Mouse (Mus musculus) liver, embryonic 16.5 days (tissue): ENCODE measurements at regions not wholly inside any gene's neighbourhood (a gene's known extent, or its start where the extent isn't known, plus 50 kb on each side); places are given as distances from the start of the nearest gene placed in this dataset.

ENCODE experiments used
- ATAC-seq: fragments of 200-750 bp; cut with Nextera tagmentation; 2 replicates; pipeline ENCODE4 v1.8.0; 2017; ENCODE audit warnings: low read depth, mild to moderate bottlenecking, moderate number of reproducible peaks, moderate library complexity
- H3K27ac ChIP-seq: fragments of 300-500 bp; sonication (generic); 2 replicates; pipeline ENCODE4 v1.5.1; 2014; ENCODE audit warnings: mild to moderate bottlenecking, low read length
- H3K27me3 ChIP-seq: fragments of 300-500 bp; sonication (generic); 2 replicates; pipeline ENCODE4 v1.6.1; 2014; ENCODE audit warnings: low read depth, low read length, mixed read lengths; ENCODE audit not compliant: control insufficient read depth, insufficient read depth
- H3K36me3 ChIP-seq: fragments of 300-500 bp; sonication (generic); 2 replicates; pipeline ENCODE4 v1.6.1; 2014; ENCODE audit warnings: mild to moderate bottlenecking; ENCODE audit not compliant: control insufficient read depth, insufficient read depth
- H3K4me1 ChIP-seq: fragments of 300-500 bp; sonication (generic); 2 replicates; pipeline ENCODE4 v1.6.1; 2014; ENCODE audit warnings: low read depth, low read length, mixed read lengths; ENCODE audit not compliant: control insufficient read depth
- H3K4me2 ChIP-seq: fragments of 300-500 bp; sonication (generic); 2 replicates; pipeline ENCODE4 v1.6.1; 2014; ENCODE audit warnings: low read depth, low read length, mixed read lengths
- H3K4me3 ChIP-seq: fragments of 300-500 bp; sonication (generic); 2 replicates; pipeline ENCODE4 v1.5.1; 2014; ENCODE audit warnings: low read depth, mild to moderate bottlenecking, low read length
- H3K9ac ChIP-seq: fragments of 300-500 bp; sonication (generic); 2 replicates; pipeline ENCODE4 v1.6.1; 2014; ENCODE audit warnings: low read depth, low read length
- H3K9me3 ChIP-seq: fragments of 300-500 bp; sonication (generic); replicated peaks from 2 replicates; pipeline ENCODE4 v1.6.1; 2016; ENCODE audit warnings: low read length; ENCODE audit not compliant: control insufficient read depth
- WGBS: fragments of 180-500 bp; shearing (Covaris S2); extraction: QIAGEN DNeasy Blood & Tissue Kit; methylation state at CpG from one replicate; pipeline ENCODE4 v1.1.7; 2014; ENCODE audit not compliant: insufficient replicate concordance; 5-methylcytosine and 5-hydroxymethylcytosine counted together

DNA sequence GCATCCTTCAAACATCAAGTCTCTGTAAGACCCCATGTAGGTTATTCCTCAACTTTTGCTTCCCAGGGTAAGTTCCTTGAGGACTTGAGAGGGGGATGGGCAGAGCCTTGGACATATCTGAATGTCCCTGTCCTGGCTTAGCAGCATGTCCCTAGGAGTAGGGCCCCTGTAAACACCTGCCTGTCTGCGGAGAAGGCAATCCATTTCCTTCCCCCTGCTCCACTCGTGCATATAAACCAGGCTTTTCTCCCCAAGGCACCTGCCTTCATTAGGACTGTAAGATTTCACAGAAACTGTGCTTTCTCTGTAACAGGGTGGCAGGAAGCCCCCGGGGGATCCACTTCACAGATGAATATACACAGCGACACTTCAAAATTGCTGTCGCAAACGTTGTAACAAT, 393.1 kb downstream of the Plekhb2 start:
- 60% methylated on average over 6 of the region's 6 CpGs for WGBS
- ATAC-seq = no peak
- H3K4me3 ChIP-seq = no peak overlapping the region
- H3K4me1 ChIP-seq = no peaks in the 10 kb centered on the region
- H3K27me3 ChIP-seq = no peaks in the 10 kb centered on the region
- H3K9me3 ChIP-seq = no peaks in the 10 kb centered on the region
- H3K27ac ChIP-seq = no peak overlapping the region
- no peak overlapping the region for H3K4me2 ChIP-seq
- no peaks in the 10 kb centered on the region for H3K36me3 ChIP-seq
- H3K9ac ChIP-seq = no peak overlapping the region

DNA sequence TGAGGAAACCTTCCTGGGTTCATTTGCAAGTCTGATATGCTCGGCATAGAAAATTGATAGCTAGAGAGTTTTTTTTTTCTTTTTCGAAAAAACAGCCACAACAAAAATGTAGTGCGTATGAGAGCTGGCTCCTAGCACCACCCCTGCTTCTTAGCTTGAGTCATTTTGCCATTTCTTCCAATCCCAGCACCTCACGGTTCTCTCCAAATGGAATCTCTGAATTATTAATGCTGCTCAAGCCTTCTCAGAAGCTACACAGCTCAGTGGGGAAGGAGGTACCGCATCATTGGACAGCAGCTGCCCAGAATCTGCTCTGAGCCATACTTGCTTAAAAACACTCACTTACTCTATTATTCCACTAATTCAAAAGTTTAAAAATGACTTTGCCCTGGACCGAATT, 393.6 kb downstream of the Plekhb2 start:
- Histone ChIP-seq H3K9ac (no peak overlapping the region), H3K27ac (no peak overlapping the region), H3K4me2 (no peak overlapping the region), H3K36me3 (no peaks in the 10 kb centered on the region), H3K4me3 (no peak overlapping the region), H3K27me3 (no peaks in the 10 kb centered on the region), H3K4me1 (no peaks in the 10 kb centered on the region), H3K9me3 (no peaks in the 10 kb centered on the region)
- WGBS = 69% methylated on average over 6 of the region's 6 CpGs
- ATAC-seq = no peak

DNA sequence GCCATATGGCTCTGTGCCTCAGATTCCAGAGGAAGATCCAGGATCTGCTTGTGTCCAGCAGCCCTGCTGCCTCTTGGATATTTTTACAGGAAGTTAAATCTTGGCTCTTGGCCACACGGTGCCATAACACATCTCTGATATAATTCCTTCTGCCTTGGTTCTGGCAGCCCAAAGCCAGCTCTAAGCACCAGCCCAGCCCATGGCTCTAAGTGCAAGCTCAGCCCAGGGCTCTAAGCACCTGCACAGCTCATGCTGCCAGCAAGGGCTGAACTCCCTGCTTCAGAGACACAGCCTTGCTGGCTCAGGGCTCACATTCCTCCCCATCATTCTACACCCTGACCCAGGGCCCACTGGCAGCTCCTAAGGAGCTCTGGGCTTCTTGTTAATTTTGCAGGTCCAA, 415.3 kb downstream of the Plekhb2 start:
- no peak overlapping the region for H3K4me3 ChIP-seq
- H3K9ac ChIP-seq = no peak overlapping the region
- H3K27me3 ChIP-seq = no peaks in the 10 kb centered on the region
- H3K4me1 ChIP-seq = no peaks in the 10 kb centered on the region
- WGBS = 57% methylated on average over 1 of the region's 1 CpGs
- no peaks in the 10 kb centered on the region for H3K9me3 ChIP-seq
- H3K36me3 ChIP-seq = no peaks in the 10 kb centered on the region
- ATAC-seq = no peak
- H3K4me2 ChIP-seq = no peak overlapping the region
- H3K27ac ChIP-seq = no peak overlapping the region

DNA sequence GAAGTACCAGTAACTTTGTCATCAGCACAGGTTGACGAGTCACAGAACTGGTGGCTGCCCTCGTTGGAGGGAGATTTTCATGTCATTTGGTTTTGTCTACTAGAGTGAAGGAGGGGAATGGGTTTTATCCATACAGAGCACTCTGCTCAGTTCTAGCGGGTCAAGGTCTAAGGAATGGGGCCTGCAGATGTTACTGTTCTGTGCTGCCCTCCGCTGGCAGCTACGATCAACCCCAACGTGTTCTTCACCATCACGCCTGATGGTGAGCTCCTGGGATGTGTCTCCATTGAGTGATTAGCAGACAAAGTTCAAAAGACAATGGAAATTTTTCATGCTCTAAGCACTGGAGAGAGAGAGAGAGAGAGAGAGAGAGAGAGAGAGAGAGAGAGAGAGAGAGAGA, 416.9 kb downstream of the Plekhb2 start:
- ATAC-seq = no peak
- H3K9me3 ChIP-seq = no peaks in the 10 kb centered on the region
- WGBS = 45% methylated on average over 7 of the region's 7 CpGs

DNA sequence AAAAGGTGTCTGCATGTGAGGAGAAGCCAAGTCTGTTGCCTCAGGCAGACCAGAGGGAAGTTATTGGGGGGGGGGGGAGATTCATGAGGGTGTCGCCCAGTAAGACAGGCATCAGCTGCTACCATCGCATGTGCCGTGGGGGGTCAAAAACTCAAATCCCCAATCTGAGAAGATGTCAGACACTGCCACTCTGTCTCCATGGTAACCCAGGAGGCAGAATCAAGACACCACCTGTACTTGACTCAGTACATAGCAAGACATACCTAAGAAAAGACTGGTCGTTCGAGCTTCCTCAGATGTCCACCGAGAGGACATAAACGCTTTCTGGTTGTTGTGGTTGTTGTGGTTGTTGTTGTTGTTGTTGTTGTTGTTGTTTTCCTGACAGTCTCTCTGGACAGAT, 418.1 kb downstream of the Plekhb2 start:
- no peak overlapping the region for H3K27ac ChIP-seq
- no peak for ATAC-seq
- no peaks in the 10 kb centered on the region for H3K4me1 ChIP-seq
- H3K9ac ChIP-seq = no peak overlapping the region
- 65% methylated on average over 7 of the region's 7 CpGs for whole genome bisulfite sequencing
- no peaks in the 10 kb centered on the region for H3K27me3 ChIP-seq
- H3K4me2 ChIP-seq = no peak overlapping the region
- no peak overlapping the region for H3K4me3 ChIP-seq
- H3K36me3 ChIP-seq = no peaks in the 10 kb centered on the region
- no peaks in the 10 kb centered on the region for H3K9me3 ChIP-seq

More for the DNA sequence above, 416.9 kb downstream of the Plekhb2 start:
- H3K36me3 ChIP-seq = no peaks in the 10 kb centered on the region
- no peaks in the 10 kb centered on the region for H3K27me3 ChIP-seq
- H3K27ac ChIP-seq = no peak overlapping the region
- H3K4me3 ChIP-seq = no peak overlapping the region
- no peak overlapping the region for H3K9ac ChIP-seq
- H3K4me1 ChIP-seq = no peaks in the 10 kb centered on the region
- no peak overlapping the region for H3K4me2 ChIP-seq

DNA sequence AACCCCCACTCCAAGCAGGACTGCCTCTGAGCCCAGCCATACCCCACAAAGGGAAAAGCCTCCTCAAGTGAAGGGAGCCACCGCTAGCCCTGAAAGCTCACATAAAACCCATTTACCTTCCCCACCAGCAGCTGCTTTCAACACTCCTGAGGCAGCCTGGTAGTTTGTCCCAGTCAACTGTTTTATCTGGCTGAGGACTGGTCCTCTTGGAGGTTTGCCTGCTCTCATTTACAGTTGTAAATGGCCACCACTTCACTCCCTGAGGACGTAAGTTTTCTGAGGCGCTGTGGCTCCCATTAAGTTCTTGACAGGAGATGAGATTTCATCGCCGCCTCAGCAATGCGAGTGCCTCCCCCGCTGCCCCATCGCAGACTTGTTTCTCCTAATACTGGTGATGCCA, 425.2 kb downstream of the Plekhb2 start:
- no peak overlapping the region for H3K9ac ChIP-seq
- no peak overlapping the region for H3K27ac ChIP-seq
- H3K4me2 ChIP-seq = no peak overlapping the region
- no peaks in the 10 kb centered on the region for H3K4me1 ChIP-seq
- ATAC-seq = no peak
- H3K4me3 ChIP-seq = no peak overlapping the region
- no peaks in the 10 kb centered on the region for H3K36me3 ChIP-seq
- 69% methylated on average over 8 of the region's 8 CpGs for WGBS
- no peaks in the 10 kb centered on the region for H3K27me3 ChIP-seq
- no peaks in the 10 kb centered on the region; the same call in 1 of the 2 replicates for H3K9me3 ChIP-seq
